Mouse (Mus musculus) ES-Bruce4 (cell line): ENCODE measurements around the gene Tex9. TPM values are rescaled to one million over a fixed set of nuclear protein-coding genes. Genes with fewer than 3 reads are reported as not detected.
A peak's percentile ranks its signal among the peaks of the same experiment; 100 is the strongest.

Experiments used
- H3K27ac ChIP-seq: 2 replicates; pipeline ENCODE4 v1.5.1; 2012; ENCODE audit warnings: low read length, inconsistent platforms; ENCODE audit not compliant: insufficient read depth
- H3K27me3 ChIP-seq: 2 replicates; pipeline ENCODE4 v1.6.1; 2012; ENCODE audit warnings: mild to moderate bottlenecking, low read length, inconsistent platforms; ENCODE audit not compliant: control insufficient read depth, poor library complexity, insufficient read depth, severe bottlenecking
- H3K36me3 ChIP-seq: 2 replicates; pipeline ENCODE4 v1.6.1; 2012; ENCODE audit warnings: inconsistent platforms, mild to moderate bottlenecking, low read length, moderate library complexity; ENCODE audit not compliant: control insufficient read depth, poor library complexity, insufficient read depth, severe bottlenecking
- H3K4me1 ChIP-seq: one replicate; pipeline ENCODE4 v1.8.1; 2011; ENCODE audit warnings: low read length; ENCODE audit not compliant: control insufficient read depth, insufficient read depth
- H3K4me3 ChIP-seq: 2 replicates; pipeline ENCODE4 v1.5.1; 2011; ENCODE audit warnings: low read depth, mild to moderate bottlenecking, low read length
- H3K9ac ChIP-seq: 2 replicates; pipeline ENCODE4 v1.6.1; 2012; ENCODE audit warnings: low read depth, mild to moderate bottlenecking, inconsistent platforms; ENCODE audit not compliant: poor library complexity, severe bottlenecking
- H3K9me3 ChIP-seq: replicated peaks from 2 replicates; pipeline ENCODE4 v1.6.1; 2012; ENCODE audit warnings: mild to moderate bottlenecking, low read length, inconsistent platforms; ENCODE audit not compliant: control insufficient read depth, poor library complexity, insufficient read depth, severe bottlenecking
- CTCF ChIP-seq: IDR thresholded peaks from one replicate; pipeline ENCODE4 v1.8.1; 2011; ENCODE audit warnings: low read depth, low read length
- EP300 ChIP-seq: IDR thresholded peaks from 2 replicates; pipeline ENCODE4 v1.6.1; 2011; ENCODE audit warnings: low read depth, low read length; ENCODE audit not compliant: insufficient read depth
- POLR2A ChIP-seq: IDR thresholded peaks from one replicate; pipeline ENCODE4 v1.8.1; 2011; ENCODE audit warnings: low read length; ENCODE audit not compliant: insufficient read depth
- polyA plus RNA-seq: library from polyadenylated mRNA; stranded (reverse); fragments of >200 nt; gene quantifications from 2 replicates; pipeline ENCODE4 v1.2.4, GENCODE M21; 2011; ENCODE audit warnings: low read depth; ENCODE audit not compliant: missing spikeins, insufficient read depth, insufficient read length

The Tex9 gene
- polyA plus RNA-seq, 1 experiment: 43.3 TPM

DNA sequence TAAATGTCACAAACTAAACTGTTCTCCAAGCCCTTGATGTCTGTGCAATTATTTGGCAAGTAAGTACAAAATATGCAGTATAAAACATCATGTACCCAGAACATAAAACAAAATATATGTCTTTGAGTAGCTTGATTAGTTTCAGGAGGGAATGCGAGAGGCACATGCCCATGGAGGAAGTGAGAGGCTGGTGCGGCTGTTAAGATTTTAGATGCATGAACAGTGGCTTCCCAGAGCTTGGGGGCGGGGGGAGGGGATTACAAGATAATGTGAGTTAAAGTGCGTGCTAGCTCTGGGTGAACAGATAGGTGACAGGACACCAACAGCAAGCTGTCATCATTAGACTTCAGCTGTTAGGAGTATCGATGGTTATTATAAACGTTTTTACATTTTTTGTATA is 40.9 kb downstream of the Tex9 start:
- H3K36me3 ChIP-seq: peaks cover 5% of the 10 kb centered on the region; the same call in 1 of the 2 replicates

DNA sequence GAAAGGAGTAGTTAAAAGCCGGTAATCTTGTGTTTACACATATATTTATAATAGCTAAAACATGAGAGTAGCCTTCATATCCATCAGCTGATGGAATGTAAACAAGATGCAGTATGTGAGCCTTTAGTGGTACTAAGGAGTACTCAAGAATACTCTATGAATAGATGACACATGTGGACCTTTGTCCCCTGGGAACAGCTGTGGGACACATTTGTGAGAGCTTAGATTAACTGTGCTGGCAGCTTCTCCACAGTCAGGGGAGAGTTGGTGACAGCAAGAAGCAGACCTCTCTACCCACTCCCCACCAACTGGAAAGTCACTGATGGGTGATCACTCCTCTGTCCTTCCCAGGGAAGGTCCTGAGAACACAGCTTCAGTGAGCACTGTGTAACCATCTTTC is 41.6 kb downstream of the Tex9 start:
- TF ChIP-seq EP300 (no peak), CTCF (no peak)
- H3K27ac ChIP-seq: no peak overlapping the region
- H3K36me3 ChIP-seq: peaks cover 5% of the 10 kb centered on the region; the same call in 1 of the 2 replicates
- H3K9me3 ChIP-seq: no peaks in the 10 kb centered on the region
- no peaks in the 10 kb centered on the region for H3K4me1 ChIP-seq
- H3K27me3 ChIP-seq: no peaks in the 10 kb centered on the region
- H3K4me3 ChIP-seq: no peak overlapping the region
- H3K9ac ChIP-seq: no peak overlapping the region

More for the DNA sequence above, 40.9 kb downstream of the Tex9 start:
- H3K27me3 ChIP-seq: no peaks in the 10 kb centered on the region
- TF ChIP-seq EP300 (no peak), CTCF (no peak), POLR2A (no peak)
- H3K9me3 ChIP-seq: no peaks in the 10 kb centered on the region
- H3K9ac ChIP-seq: no peak overlapping the region
- no peaks in the 10 kb centered on the region for H3K4me1 ChIP-seq
- no peak overlapping the region for H3K4me3 ChIP-seq
- no peak overlapping the region for H3K27ac ChIP-seq

DNA sequence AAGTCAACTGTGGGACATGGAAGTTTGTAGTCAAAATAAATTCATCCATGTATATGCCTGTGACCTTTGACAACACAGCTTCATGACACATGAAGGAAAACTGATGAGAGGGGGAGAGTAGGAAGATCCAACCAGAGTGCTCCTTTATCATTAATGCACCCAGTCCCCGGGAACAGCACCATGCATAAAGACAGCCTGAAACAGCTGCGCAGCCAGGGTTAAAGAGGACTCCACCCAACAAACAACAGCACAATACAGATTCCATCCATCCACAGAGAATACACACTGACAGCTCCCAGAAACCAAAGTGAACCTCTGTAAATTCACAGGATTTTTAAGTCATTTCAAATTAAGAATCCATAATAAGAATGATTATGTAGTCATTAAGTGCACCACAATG is 42.2 kb downstream of the Tex9 start:
- Histone ChIP-seq H3K27me3 (no peaks in the 10 kb centered on the region), H3K4me1 (no peaks in the 10 kb centered on the region), H3K9me3 (no peaks in the 10 kb centered on the region), H3K9ac (no peak overlapping the region), H3K27ac (no peak overlapping the region), H3K4me3 (no peak overlapping the region), H3K36me3 (peaks cover 3% of the 10 kb centered on the region; the same call in 1 of the 2 replicates)
- no peak for TF ChIP-seq POLR2A
- TF ChIP-seq CTCF: no peak
- TF ChIP-seq EP300: no peak

DNA sequence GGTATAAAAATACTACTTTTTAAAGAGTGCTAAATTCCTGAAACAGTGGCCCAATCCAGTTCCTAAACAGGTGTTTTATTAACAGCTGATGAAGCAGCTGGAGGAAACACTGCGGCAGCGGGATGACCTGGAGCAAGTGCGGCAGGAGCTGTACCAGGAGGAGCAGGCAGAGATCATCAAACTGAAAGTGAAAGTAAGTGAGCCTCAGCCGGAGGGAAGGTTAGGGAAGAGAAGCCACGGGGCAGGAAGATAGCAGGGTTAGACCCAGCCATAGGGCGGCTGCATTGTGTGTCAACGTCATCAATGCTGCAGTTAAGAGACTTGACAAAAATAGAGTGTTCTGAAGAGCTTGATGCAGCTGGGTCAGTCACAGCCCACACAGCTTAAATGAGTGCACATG is 42.6 kb downstream of the Tex9 start:
- TF ChIP-seq CTCF: no peak
- no peak for TF ChIP-seq POLR2A
- TF ChIP-seq EP300: no peak
- Histone ChIP-seq H3K4me1 (no peaks in the 10 kb centered on the region), H3K27me3 (no peaks in the 10 kb centered on the region)

DNA sequence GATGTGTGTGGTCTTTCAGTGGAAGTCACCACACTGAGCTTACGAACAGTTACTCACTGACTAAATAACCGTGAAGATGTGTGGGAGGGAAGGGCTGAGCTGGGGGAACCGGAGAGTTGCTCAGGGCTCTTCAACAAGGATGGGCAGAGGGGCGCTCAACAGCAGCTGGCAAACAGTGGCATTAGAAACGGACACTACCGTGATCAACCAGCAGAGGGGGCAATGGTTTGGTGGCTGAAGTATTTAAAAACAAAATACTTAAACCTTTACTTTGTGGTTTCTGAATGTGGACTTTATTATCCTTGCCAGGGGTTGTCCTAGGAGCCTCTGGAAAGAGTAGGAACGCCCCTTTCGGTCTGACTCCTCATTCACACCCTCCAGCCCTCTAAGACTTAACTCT is 44.0 kb downstream of the Tex9 start:
- TF ChIP-seq POLR2A (no peak), CTCF (peak; percentile 52)
- H3K4me1 ChIP-seq: no peaks in the 10 kb centered on the region
- no peak overlapping the region for H3K4me3 ChIP-seq
- H3K9ac ChIP-seq: no peak overlapping the region
- no peak overlapping the region for H3K27ac ChIP-seq
- H3K36me3 ChIP-seq: peaks cover 3% of the 10 kb centered on the region; the same call in 1 of the 2 replicates
- H3K27me3 ChIP-seq: no peaks in the 10 kb centered on the region
- no peaks in the 10 kb centered on the region for H3K9me3 ChIP-seq

More for the DNA sequence above, 42.6 kb downstream of the Tex9 start:
- peaks cover 3% of the 10 kb centered on the region; the same call in 1 of the 2 replicates for H3K36me3 ChIP-seq
- no peak overlapping the region for H3K27ac ChIP-seq
- H3K9me3 ChIP-seq: no peaks in the 10 kb centered on the region
- H3K9ac ChIP-seq: no peak overlapping the region
- H3K4me3 ChIP-seq: no peak overlapping the region

DNA sequence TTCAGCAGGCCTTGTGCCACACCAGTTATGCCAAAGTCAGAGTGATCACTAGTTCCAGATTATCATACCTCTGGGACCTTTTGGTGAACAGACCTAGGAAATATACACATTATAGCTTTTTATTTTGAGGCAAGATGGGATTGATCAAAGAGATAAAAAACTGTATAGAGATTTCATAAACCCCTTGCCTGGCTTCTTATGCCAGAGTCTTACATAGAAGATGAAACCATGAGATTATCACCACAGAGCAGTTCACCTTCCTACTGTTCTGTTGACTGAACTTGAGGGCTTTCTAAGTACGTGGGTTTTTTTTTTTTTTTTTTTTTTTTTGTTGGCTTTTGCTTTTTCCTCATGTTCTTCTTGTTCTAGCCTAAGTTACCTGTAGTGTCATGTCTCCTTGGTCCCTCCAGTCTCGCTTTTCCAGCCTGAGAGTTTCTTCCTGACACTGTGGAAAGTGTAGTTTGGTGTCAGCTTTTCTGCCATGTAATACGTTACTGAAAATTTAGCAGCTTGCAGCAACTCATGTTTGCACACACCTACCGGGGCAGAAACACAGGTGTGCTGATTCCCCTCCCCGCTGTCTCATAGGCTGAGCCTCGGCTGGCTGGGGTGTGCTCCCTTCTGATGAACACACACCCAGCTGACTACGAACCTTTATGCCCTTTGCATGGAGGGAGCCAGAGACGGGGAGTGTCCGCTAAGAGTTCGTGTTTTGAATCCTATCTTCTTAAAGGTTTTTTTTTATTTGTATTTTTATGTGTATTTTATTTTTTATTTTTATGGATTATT is 49.9 kb downstream of the Tex9 start:
- Histone ChIP-seq H3K27me3 (0 out of 2 replicates have a peak, but pooled peaks cover 2% of the 10 kb centered on the region), H3K9ac (no peak overlapping the region), H3K27ac (no peak overlapping the region), H3K4me3 (no peak overlapping the region), H3K9me3 (no peaks in the 10 kb centered on the region), H3K4me1 (no peaks in the 10 kb centered on the region), H3K36me3 (peaks cover 3% of the 10 kb centered on the region; the same call in 1 of the 2 replicates)
- TF ChIP-seq CTCF (no peak), EP300 (no peak), POLR2A (no peak)
